Mouse (Mus musculus) hindbrain, embryonic 12.5 days (tissue): ENCODE measurements around the gene Irgq. TPM values are rescaled to one million over a fixed set of nuclear protein-coding genes. Genes with fewer than 3 reads are reported as not detected.

Experiments used
- ATAC-seq: fragments of 200-750 bp; cut with Nextera tagmentation; 2 replicates; pipeline ENCODE4 v1.8.0; 2017; ENCODE audit warnings: moderate TSS enrichment; ENCODE audit not compliant: low FRiP score
- H3K27ac ChIP-seq: fragments of 300-500 bp; sonication (generic); 2 replicates; pipeline ENCODE4 v1.5.1; 2016; ENCODE audit warnings: mild to moderate bottlenecking
- H3K27me3 ChIP-seq: fragments of 300-500 bp; sonication (generic); 2 replicates; pipeline ENCODE4 v1.6.1; 2016; ENCODE audit warnings: mild to moderate bottlenecking
- H3K36me3 ChIP-seq: fragments of 300-500 bp; sonication (generic); 2 replicates; pipeline ENCODE4 v1.6.1; 2016; ENCODE audit warnings: mild to moderate bottlenecking
- H3K4me1 ChIP-seq: fragments of 300-500 bp; sonication (generic); 2 replicates; pipeline ENCODE4 v1.6.1; 2016
- H3K4me2 ChIP-seq: fragments of 300-500 bp; sonication (generic); replicated peaks from 2 replicates; pipeline ENCODE4 v1.6.1; 2016; ENCODE audit warnings: mild to moderate bottlenecking
- H3K4me3 ChIP-seq: fragments of 300-500 bp; sonication (generic); 2 replicates; pipeline ENCODE4 v1.5.1; 2016; ENCODE audit warnings: mild to moderate bottlenecking
- H3K9ac ChIP-seq: fragments of 300-500 bp; sonication (generic); 2 replicates; pipeline ENCODE4 v1.6.1; 2016; ENCODE audit warnings: mild to moderate bottlenecking, moderate library complexity
- H3K9me3 ChIP-seq: fragments of 300-500 bp; sonication (generic); replicated peaks from 2 replicates; pipeline ENCODE4 v1.6.1; 2016; ENCODE audit warnings: mild to moderate bottlenecking
- WGBS: fragments of 180-500 bp; shearing (Covaris S2); methylation state at CpG from one replicate; pipeline ENCODE4 v1.1.7; 2016; 5-methylcytosine and 5-hydroxymethylcytosine counted together
- polyA plus RNA-seq: library from polyadenylated mRNA; unstranded; fragments of >200 nt; fragmentation: Nextera tagmentation; extraction: Ambion mirVana; gene quantifications from 2 replicates; pipeline ENCODE4 v1.2.1, GENCODE M21; 2016

The Irgq gene
- polyA plus RNA-seq, 1 experiment from 2014 or later = 29.0 TPM

GRCm38 (mm10) chr7:24555786-24556185 is 25.3 kb downstream of the Irgq start:
- Histone ChIP-seq H3K36me3 (peaks cover 52% of the 10 kb centered on the region), H3K4me2 (no peak overlapping the region)
- 94% methylated on average over 10 of the region's 10 CpGs for WGBS

DNA sequence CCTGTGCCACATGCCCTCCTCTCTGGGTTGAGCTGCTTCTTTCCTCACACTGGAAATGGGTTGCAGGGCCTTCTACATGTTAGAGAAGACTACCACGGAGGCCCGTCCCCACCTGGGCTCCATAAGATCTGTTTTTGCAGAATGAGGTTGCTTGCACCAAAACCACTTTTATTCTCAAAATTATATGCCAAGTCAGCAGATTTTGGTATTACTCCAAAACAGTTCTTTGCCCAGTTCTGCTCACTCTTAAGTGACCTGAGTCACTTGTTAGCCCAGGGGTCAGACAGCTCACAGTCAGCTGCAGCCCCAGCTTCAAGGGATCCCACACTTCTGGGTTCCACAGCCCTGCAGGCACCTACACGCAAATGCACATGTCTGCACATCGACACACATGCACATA is 31.0 kb downstream of the Irgq start:
- no peak overlapping the region for H3K9ac ChIP-seq
- WGBS = 91% methylated on average over 4 of the region's 4 CpGs
- no peaks in the 10 kb centered on the region for H3K9me3 ChIP-seq
- no peaks in the 10 kb centered on the region for H3K27me3 ChIP-seq
- peaks cover 53% of the 10 kb centered on the region for H3K36me3 ChIP-seq
- no peak for ATAC-seq
- H3K4me2 ChIP-seq = no peak overlapping the region
- H3K4me1 ChIP-seq = no peaks in the 10 kb centered on the region
- no peak overlapping the region for H3K27ac ChIP-seq
- H3K4me3 ChIP-seq = no peak overlapping the region

More at GRCm38 (mm10) chr7:24555786-24556185, 25.3 kb downstream of the Irgq start:
- Histone ChIP-seq H3K27ac (no peak overlapping the region), H3K9me3 (no peaks in the 10 kb centered on the region), H3K27me3 (no peaks in the 10 kb centered on the region), H3K9ac (no peak overlapping the region), H3K4me3 (no peak overlapping the region), H3K4me1 (no peaks in the 10 kb centered on the region)
- ATAC-seq = no peak

GRCm38 (mm10) chr7:24563191-24563836 is 32.8 kb downstream of the Irgq start:
- Histone ChIP-seq H3K4me1 (no peaks in the 10 kb centered on the region), H3K4me2 (no peak overlapping the region), H3K27ac (no peak overlapping the region), H3K9ac (no peak overlapping the region), H3K9me3 (no peaks in the 10 kb centered on the region), H3K36me3 (peaks cover 68% of the 10 kb centered on the region), H3K4me3 (no peak overlapping the region), H3K27me3 (no peaks in the 10 kb centered on the region)
- 93% methylated on average over 8 of the region's 8 CpGs for WGBS
- no peak for ATAC-seq

DNA sequence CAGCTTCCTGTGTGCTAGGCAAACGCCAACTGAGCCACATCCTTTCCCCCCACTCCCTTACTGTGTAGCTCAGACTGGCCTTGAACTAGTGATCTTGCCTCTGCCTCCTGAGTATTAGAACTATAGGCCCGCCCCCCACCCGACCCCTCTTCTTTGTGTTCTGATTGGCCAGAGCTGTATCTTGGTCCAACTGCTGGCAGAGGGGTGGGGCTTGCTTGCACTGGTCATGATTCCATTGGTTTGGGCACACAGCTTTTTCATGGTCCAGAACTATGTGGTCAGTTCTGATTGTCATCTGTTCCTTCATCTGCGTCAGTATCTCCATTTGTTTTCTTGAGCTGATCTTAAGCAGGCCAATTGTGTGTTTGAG is 33.3 kb downstream of the Irgq start:
- Histone ChIP-seq H3K36me3 (peaks cover 73% of the 10 kb centered on the region), H3K9ac (no peak overlapping the region), H3K4me1 (no peaks in the 10 kb centered on the region), H3K4me3 (no peak overlapping the region), H3K27ac (no peak overlapping the region), H3K27me3 (no peaks in the 10 kb centered on the region), H3K9me3 (no peaks in the 10 kb centered on the region), H3K4me2 (no peak overlapping the region)
- WGBS = 83% methylated on average over 4 of the region's 4 CpGs
- ATAC-seq = no peak; the same call in 1 of the 2 replicates

DNA sequence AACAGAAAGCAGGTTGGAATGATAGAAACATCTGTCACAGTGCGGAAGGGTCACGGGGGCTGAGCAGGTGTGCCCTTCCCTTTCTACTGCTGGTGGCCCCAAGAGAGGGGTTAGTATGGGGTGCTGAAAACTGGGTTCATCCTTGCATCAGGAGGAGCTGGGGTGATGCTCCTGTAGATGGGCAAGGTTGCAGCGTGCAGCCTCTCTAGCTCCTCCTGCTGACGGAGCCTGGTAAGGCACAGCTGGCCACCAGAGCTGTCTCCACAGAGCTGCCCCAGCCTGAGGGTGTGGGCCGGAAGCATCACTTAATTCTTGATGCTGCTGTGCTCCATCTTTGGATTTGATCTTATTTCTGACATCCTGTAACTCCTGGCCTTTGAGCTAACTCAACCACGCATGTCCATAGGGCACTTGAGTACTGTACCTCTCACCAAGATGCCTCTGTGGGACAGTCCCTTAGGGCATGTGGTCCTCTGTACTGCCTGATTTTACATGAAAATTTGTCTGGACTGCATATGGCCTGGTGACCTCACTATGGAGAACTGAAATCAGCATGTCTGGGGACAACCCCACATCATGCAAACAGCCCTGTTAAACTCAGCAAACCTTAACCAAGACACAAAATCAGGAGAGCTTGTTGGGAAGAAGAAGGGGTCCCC is 34.2 kb downstream of the Irgq start:
- Histone ChIP-seq H3K9ac (no peak overlapping the region), H3K36me3 (peaks cover 68% of the 10 kb centered on the region), H3K4me2 (no peak overlapping the region), H3K4me1 (no peaks in the 10 kb centered on the region), H3K27me3 (no peaks in the 10 kb centered on the region), H3K27ac (no peak overlapping the region), H3K9me3 (no peaks in the 10 kb centered on the region), H3K4me3 (no peak overlapping the region)
- ATAC-seq = peak; percentile 42; the same call in 1 of the 2 replicates
- WGBS = 64% methylated on average over 6 of the region's 6 CpGs

- no peak for ATAC-seq
- H3K27ac ChIP-seq = no peak overlapping the region
- no peak overlapping the region for H3K4me3 ChIP-seq
- H3K9me3 ChIP-seq = no peaks in the 10 kb centered on the region
- H3K27me3 ChIP-seq = no peaks in the 10 kb centered on the region
- no peak overlapping the region for H3K9ac ChIP-seq
- H3K4me1 ChIP-seq = no peaks in the 10 kb centered on the region
- peaks cover 68% of the 10 kb centered on the region for H3K36me3 ChIP-seq
- 94% methylated on average over 11 of the region's 11 CpGs for WGBS
- no peak overlapping the region for H3K4me2 ChIP-seq
Measured at GRCm38 (mm10) chr7:24565627-24566026, 35.1 kb downstream of the Irgq start.

DNA sequence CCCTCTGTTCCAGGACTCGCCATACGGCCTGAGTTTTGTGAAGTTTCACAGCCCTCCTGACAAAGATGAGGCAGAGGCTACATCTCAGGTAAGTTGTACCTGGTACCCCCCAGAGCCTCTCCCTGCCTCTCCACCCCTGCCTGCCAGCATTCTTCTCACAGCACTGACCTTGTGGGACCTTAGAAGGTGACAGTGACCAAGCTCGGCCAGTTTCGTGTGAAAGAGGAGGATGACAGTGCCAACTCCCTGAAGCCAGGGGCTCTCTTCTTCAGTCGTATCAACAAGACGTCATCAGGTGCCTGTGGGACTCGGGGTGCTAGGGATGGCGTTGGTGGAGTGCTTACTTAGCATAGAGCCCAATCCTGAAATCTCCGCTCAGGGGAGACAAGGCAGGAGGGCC is 35.7 kb downstream of the Irgq start:
- peaks cover 67% of the 10 kb centered on the region for H3K36me3 ChIP-seq
- no peak overlapping the region for H3K4me3 ChIP-seq
- WGBS = 95% methylated on average over 9 of the region's 9 CpGs
- H3K4me1 ChIP-seq = no peaks in the 10 kb centered on the region
- no peaks in the 10 kb centered on the region for H3K9me3 ChIP-seq
- H3K27me3 ChIP-seq = no peaks in the 10 kb centered on the region
- H3K9ac ChIP-seq = no peak overlapping the region
- H3K27ac ChIP-seq = no peak overlapping the region
- no peak for ATAC-seq
- H3K4me2 ChIP-seq = no peak overlapping the region

- 94% methylated on average over 4 of the region's 4 CpGs for WGBS
- H3K9me3 ChIP-seq = no peaks in the 10 kb centered on the region
- no peak overlapping the region for H3K27ac ChIP-seq
- no peak overlapping the region for H3K9ac ChIP-seq
- no peaks in the 10 kb centered on the region for H3K27me3 ChIP-seq
- H3K4me2 ChIP-seq = no peak overlapping the region
- no peaks in the 10 kb centered on the region for H3K4me1 ChIP-seq
- no peak overlapping the region for H3K4me3 ChIP-seq
- peaks cover 66% of the 10 kb centered on the region for H3K36me3 ChIP-seq
- ATAC-seq = no peak
Measured at GRCm38 (mm10) chr7:24568512-24568911, 38.0 kb downstream of the Irgq start.

DNA sequence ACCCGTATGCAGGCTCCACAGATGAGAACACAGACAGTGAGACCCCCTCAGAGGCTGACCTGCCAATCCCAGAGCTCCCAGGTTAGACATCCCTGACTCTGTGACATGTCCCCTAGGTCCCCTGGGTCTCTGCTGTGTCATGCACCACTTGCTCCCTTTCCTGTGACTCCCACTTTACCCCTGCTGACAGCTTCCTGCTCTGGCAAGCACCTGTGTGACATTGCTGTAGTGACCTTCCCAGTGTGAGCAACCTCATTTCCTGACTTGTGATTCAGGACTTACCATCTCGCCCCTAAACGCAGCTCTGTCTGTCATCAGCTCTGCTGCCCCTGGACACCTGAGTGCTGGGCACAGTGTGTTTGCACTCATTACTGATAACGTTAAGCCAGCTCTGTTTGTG is 40.6 kb downstream of the Irgq start:
- no peak overlapping the region for H3K9ac ChIP-seq

GRCm38 (mm10) chr7:24572455-24572854 is 42.0 kb downstream of the Irgq start:
- no peak for ATAC-seq
- Histone ChIP-seq H3K9ac (no peak overlapping the region), H3K27ac (no peak overlapping the region)

More for the DNA sequence above, 40.6 kb downstream of the Irgq start:
- no peak overlapping the region for H3K27ac ChIP-seq
- H3K4me3 ChIP-seq = no peak overlapping the region
- WGBS = 84% methylated on average over 4 of the region's 4 CpGs
- ATAC-seq = no peak
- H3K9me3 ChIP-seq = no peaks in the 10 kb centered on the region
- H3K27me3 ChIP-seq = no peaks in the 10 kb centered on the region
- H3K4me2 ChIP-seq = no peak overlapping the region
- peaks cover 57% of the 10 kb centered on the region for H3K36me3 ChIP-seq
- H3K4me1 ChIP-seq = no peaks in the 10 kb centered on the region

DNA sequence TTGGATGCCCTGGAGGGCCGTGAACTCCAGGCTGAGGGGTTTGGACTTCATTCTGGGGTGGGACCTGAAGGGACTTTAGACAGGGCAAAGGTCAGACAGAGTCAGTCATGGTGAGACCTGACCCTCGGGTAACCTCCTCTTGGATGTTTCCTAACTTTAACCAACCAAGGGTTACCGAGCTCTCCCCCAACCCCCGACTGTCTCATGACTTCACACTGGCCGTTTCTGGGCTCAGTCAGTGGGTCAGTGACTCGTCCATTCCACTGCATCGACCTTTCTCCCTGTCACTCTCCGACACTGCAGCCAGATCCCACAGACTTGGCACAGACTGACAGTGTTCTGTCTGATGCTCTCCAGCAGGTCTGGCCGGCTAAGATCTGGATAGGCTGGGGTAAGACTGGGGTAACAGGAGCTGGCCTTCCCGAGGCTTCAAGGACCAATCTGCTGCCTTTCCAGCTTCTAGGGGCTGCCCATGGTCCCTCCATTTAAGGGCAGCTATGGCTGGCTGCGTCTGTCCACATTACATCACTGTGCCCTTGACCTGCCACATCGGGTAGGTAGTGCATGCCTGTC is 43.8 kb downstream of the Irgq start:
- WGBS = 61% methylated on average over 12 of the region's 12 CpGs

More at GRCm38 (mm10) chr7:24572455-24572854, 42.0 kb downstream of the Irgq start:
- Histone ChIP-seq H3K4me1 (no peaks in the 10 kb centered on the region), H3K36me3 (peaks cover 43% of the 10 kb centered on the region), H3K4me3 (no peak overlapping the region), H3K9me3 (no peaks in the 10 kb centered on the region), H3K27me3 (no peaks in the 10 kb centered on the region), H3K4me2 (no peak overlapping the region)
- 53% methylated on average over 5 of the region's 5 CpGs for WGBS

DNA sequence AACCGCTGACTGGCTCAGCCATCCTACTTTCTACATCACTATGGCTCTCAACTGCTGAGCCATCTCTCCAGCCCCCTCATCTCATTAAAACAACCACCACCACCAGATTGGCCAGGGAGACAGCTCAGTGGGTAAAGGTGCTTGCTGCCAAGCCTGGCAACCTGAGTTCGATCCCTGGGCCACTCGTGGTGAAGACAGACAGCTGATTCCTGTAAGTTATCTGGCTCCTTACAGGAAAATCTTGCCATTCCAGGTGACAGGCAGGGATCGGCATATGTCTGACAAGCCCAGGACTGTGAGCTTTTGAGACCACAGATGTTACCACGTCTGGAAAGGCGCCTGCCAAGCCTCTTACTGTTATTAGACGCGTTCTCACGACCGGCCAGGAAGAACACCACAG is 47.3 kb downstream of the Irgq start:
- H3K4me2 ChIP-seq = no peak overlapping the region
- ATAC-seq = no peak

More for the DNA sequence above, 43.8 kb downstream of the Irgq start:
- Histone ChIP-seq H3K27ac (no peak overlapping the region), H3K4me3 (no peak overlapping the region), H3K9ac (no peak overlapping the region), H3K9me3 (no peaks in the 10 kb centered on the region), H3K4me2 (no peak overlapping the region), H3K36me3 (peaks cover 30% of the 10 kb centered on the region), H3K27me3 (no peaks in the 10 kb centered on the region), H3K4me1 (no peaks in the 10 kb centered on the region)
- no peak for ATAC-seq

More for the DNA sequence above, 47.3 kb downstream of the Irgq start:
- Histone ChIP-seq H3K4me3 (no peak overlapping the region), H3K36me3 (peaks cover 6% of the 10 kb centered on the region; the same call in 1 of the 2 replicates), H3K27me3 (no peaks in the 10 kb centered on the region), H3K9ac (no peak overlapping the region), H3K9me3 (no peaks in the 10 kb centered on the region), H3K27ac (no peak overlapping the region), H3K4me1 (no peaks in the 10 kb centered on the region)
- 93% methylated on average over 10 of the region's 10 CpGs for WGBS
